Mouse (Mus musculus) heart, embryonic 14.5 days (tissue): ENCODE results near the gene Mpg. TPM values are rescaled to one million over a fixed set of nuclear protein-coding genes. Genes with fewer than 3 reads are reported as not detected.

Experiments
- ATAC-seq: fragments of 200-750 bp; cut with Nextera tagmentation; 2 replicates; pipeline ENCODE4 v1.8.0; 2017; ENCODE audit warnings: low read depth, moderate TSS enrichment; ENCODE audit not compliant: insufficient number of reproducible peaks, insufficient read depth, low FRiP score
- H3K27ac ChIP-seq, 2 experiments: fragments of 200-500 bp in 1 of 2; fragments of 300-500 bp in 1 of 2; sonication (generic) in 1 of 2; replicated peaks in 1 of 2; 2 replicates each; pipeline ENCODE4 v1.5.1; 2012 to 2014; ENCODE audit warnings: low read depth in 2 of 2, low read length in 2 of 2, control low read depth in 1 of 2, mild to moderate bottlenecking in 1 of 2, mixed read lengths in 1 of 2; ENCODE audit not compliant: control insufficient read depth in 1 of 2, insufficient read depth in 1 of 2
- H3K27me3 ChIP-seq: fragments of 300-500 bp; sonication (generic); 2 replicates; pipeline ENCODE4 v1.6.1; 2014; ENCODE audit warnings: mild to moderate bottlenecking, low read length, control low read depth; ENCODE audit not compliant: control insufficient read depth, insufficient read depth
- H3K36me3 ChIP-seq: fragments of 300-500 bp; sonication (generic); 2 replicates; pipeline ENCODE4 v1.6.1; 2014; ENCODE audit warnings: mild to moderate bottlenecking, control low read depth, low read length, mixed read lengths; ENCODE audit not compliant: control insufficient read depth, insufficient read depth
- H3K4me1 ChIP-seq, 2 experiments: fragments of 200-500 bp in 1 of 2; fragments of 300-500 bp in 1 of 2; sonication (generic) in 1 of 2; 2 replicates each; pipeline ENCODE4 v1.6.1; 2012 to 2014; ENCODE audit warnings: low read length in 2 of 2, control low read depth in 1 of 2, mixed read lengths in 1 of 2; ENCODE audit not compliant: control insufficient read depth in 2 of 2, insufficient read depth in 2 of 2
- H3K4me2 ChIP-seq: fragments of 300-500 bp; sonication (generic); 2 replicates; pipeline ENCODE4 v1.6.1; 2014; ENCODE audit warnings: mild to moderate bottlenecking, low read length
- H3K4me3 ChIP-seq, 2 experiments: fragments of 200-500 bp in 1 of 2; fragments of 300-500 bp in 1 of 2; sonication (generic) in 1 of 2; 2 replicates each; pipeline ENCODE4 v1.5.1; 2012 to 2014; ENCODE audit warnings: low read length in 2 of 2, mild to moderate bottlenecking in 2 of 2, control low read depth in 1 of 2, low read depth in 1 of 2, moderate library complexity in 1 of 2; ENCODE audit not compliant: control insufficient read depth in 1 of 2, insufficient read depth in 1 of 2
- H3K9ac ChIP-seq: fragments of 300-500 bp; sonication (generic); 2 replicates; pipeline ENCODE4 v1.6.1; 2014; ENCODE audit warnings: mild to moderate bottlenecking, low read length
- H3K9me3 ChIP-seq: fragments of 300-500 bp; sonication (generic); 2 replicates; pipeline ENCODE4 v1.6.1; 2016; ENCODE audit warnings: low read length, control low read depth; ENCODE audit not compliant: control insufficient read depth
- WGBS: fragments of 180-500 bp; shearing (Covaris S2); extraction: QIAGEN DNeasy Blood & Tissue Kit; methylation state at CpG from one replicate; pipeline ENCODE4 v1.1.7; 2014; 5-methylcytosine and 5-hydroxymethylcytosine counted together
- polyA plus RNA-seq: library from polyadenylated mRNA; unstranded; fragments of >200 nt; fragmentation: Nextera tagmentation; extraction: Ambion mirVana; gene quantifications from 2 replicates; pipeline ENCODE4 v1.2.1, GENCODE M21; 2014

Mpg gene
- polyA plus RNA-seq, 1 experiment from 2014 or later: 20.6 TPM

- Histone ChIP-seq H3K4me2 (no peak overlapping the region), H3K27me3 (no peaks in the 10 kb centered on the region), H3K9ac (no peak overlapping the region), H3K36me3 (peaks cover 83% of the 10 kb centered on the region), H3K4me3 (no peak overlapping the region), H3K9me3 (no peaks in the 10 kb centered on the region), H3K4me1 (no peaks in the 10 kb centered on the region), H3K27ac (no peak overlapping the region)
- ATAC-seq: no peak
- 81% methylated on average over 8 of the region's 8 CpGs for WGBS
Observed at GRCm38 (mm10) chr11:32250880-32251763, 24.8 kb downstream of the Mpg start.

GRCm38 (mm10) chr11:32253121-32253520 is 26.8 kb downstream of the Mpg start:
- 97% methylated on average over 1 of the region's 1 CpGs for WGBS
- Histone ChIP-seq H3K27me3 (no peaks in the 10 kb centered on the region), H3K9me3 (no peaks in the 10 kb centered on the region), H3K4me3 (no peak overlapping the region), H3K4me2 (no peak overlapping the region), H3K9ac (no peak overlapping the region), H3K4me1 (no peaks in the 10 kb centered on the region), H3K36me3 (peaks cover 63% of the 10 kb centered on the region), H3K27ac (no peak overlapping the region)
- no peak for ATAC-seq

GRCm38 (mm10) chr11:32256146-32256545 is 29.8 kb downstream of the Mpg start:
- Histone ChIP-seq H3K9me3 (no peaks in the 10 kb centered on the region), H3K9ac (no peak overlapping the region), H3K27me3 (no peaks in the 10 kb centered on the region), H3K4me2 (no peak overlapping the region), H3K4me3 (no peak overlapping the region), H3K27ac (no peak overlapping the region), H3K36me3 (peaks cover 49% of the 10 kb centered on the region), H3K4me1 (no peaks in the 10 kb centered on the region)
- WGBS: 83% methylated on average over 1 of the region's 1 CpGs
- no peak for ATAC-seq

GRCm38 (mm10) chr11:32256566-32256965 is 30.3 kb downstream of the Mpg start:
- Histone ChIP-seq H3K4me2 (no peak overlapping the region), H3K27ac (no peak overlapping the region), H3K4me1 (no peaks in the 10 kb centered on the region), H3K9ac (no peak overlapping the region), H3K36me3 (peaks cover 46% of the 10 kb centered on the region), H3K4me3 (no peak overlapping the region), H3K9me3 (no peaks in the 10 kb centered on the region), H3K27me3 (no peaks in the 10 kb centered on the region)
- WGBS: 83% methylated on average over 3 of the region's 3 CpGs
- no peak for ATAC-seq

- Histone ChIP-seq H3K27ac (no peak overlapping the region), H3K27me3 (no peaks in the 10 kb centered on the region), H3K4me1 (peaks cover 0 to 13% of the 10 kb centered on the region in 2 experiments; a peak in 2 of 4 replicates), H3K36me3 (peaks cover 28% of the 10 kb centered on the region), H3K9ac (no peak overlapping the region), H3K4me3 (no peak overlapping the region), H3K4me2 (no peak overlapping the region), H3K9me3 (no peaks in the 10 kb centered on the region)
- no peak for ATAC-seq
- 72% methylated on average over 10 of the region's 10 CpGs for WGBS
Observed at GRCm38 (mm10) chr11:32262674-32263415, 36.5 kb downstream of the Mpg start.

GRCm38 (mm10) chr11:32265117-32265738 is 38.9 kb downstream of the Mpg start:
- ATAC-seq: no peak
- 82% methylated on average over 3 of the region's 3 CpGs for WGBS
- Histone ChIP-seq H3K27ac (no peak overlapping the region), H3K36me3 (peaks cover 25% of the 10 kb centered on the region), H3K9ac (no peak overlapping the region), H3K4me3 (no peak overlapping the region), H3K9me3 (no peaks in the 10 kb centered on the region), H3K4me1 (peaks cover 2 to 16% of the 10 kb centered on the region in 2 experiments), H3K27me3 (no peaks in the 10 kb centered on the region), H3K4me2 (no peak overlapping the region)

GRCm38 (mm10) chr11:32266194-32266593 is 39.9 kb downstream of the Mpg start:
- H3K36me3 ChIP-seq: peaks cover 17% of the 10 kb centered on the region
- no peaks in the 10 kb centered on the region for H3K27me3 ChIP-seq
- no peak overlapping the region for H3K4me2 ChIP-seq
- WGBS: 93% methylated on average over 6 of the region's 6 CpGs
- ATAC-seq: no peak
- no peak overlapping the region for H3K27ac ChIP-seq
- no peaks in the 10 kb centered on the region for H3K9me3 ChIP-seq
- no peak overlapping the region for H3K4me3 ChIP-seq
- H3K4me1 ChIP-seq: peaks cover 2 to 16% of the 10 kb centered on the region in 2 experiments
- H3K9ac ChIP-seq: no peak overlapping the region
